Mouse (Mus musculus) liver, postnatal 0 days (tissue): ENCODE data around the gene Hist1h3f. TPM values are rescaled to one million over a fixed set of nuclear protein-coding genes. Genes with fewer than 3 reads are reported as not detected.
"Not testable (repeated sequence)": the region's sequence is repeated elsewhere in the genome, so short reads cannot be mapped to it uniquely, and the experiment has no call there.

Source experiments
- ATAC-seq: fragments of 200-750 bp; cut with Nextera tagmentation; 2 replicates; pipeline ENCODE4 v1.8.0; 2017; ENCODE audit warnings: mild to moderate bottlenecking, moderate library complexity
- DNase-seq: peaks from one replicate; pipeline ENCODE4 v3.0.0-alpha.2; 2016
- H3K27ac ChIP-seq: fragments of 300-500 bp; sonication (generic); 2 replicates; pipeline ENCODE4 v1.5.1; 2014; ENCODE audit warnings: antibody characterized with exemption, moderate library complexity, mild to moderate bottlenecking, low read depth
- H3K27me3 ChIP-seq: fragments of 300-500 bp; sonication (generic); 2 replicates; pipeline ENCODE4 v1.6.1; 2014; ENCODE audit warnings: low read length, control low read depth, mixed read lengths; ENCODE audit not compliant: insufficient read depth
- H3K36me3 ChIP-seq: fragments of 300-500 bp; sonication (generic); replicated peaks from 2 replicates; pipeline ENCODE4 v1.6.1; 2014; ENCODE audit warnings: mild to moderate bottlenecking, control low read depth, low read length, moderate library complexity, mixed read lengths; ENCODE audit not compliant: insufficient read depth
- H3K4me1 ChIP-seq: fragments of 300-500 bp; sonication (generic); 2 replicates; pipeline ENCODE4 v1.6.1; 2014; ENCODE audit warnings: antibody characterized with exemption, mild to moderate bottlenecking, control low read depth; ENCODE audit not compliant: insufficient read depth
- H3K4me2 ChIP-seq: fragments of 300-500 bp; sonication (generic); 2 replicates; pipeline ENCODE4 v1.6.1; 2014; ENCODE audit warnings: low read depth, mild to moderate bottlenecking, low read length, moderate library complexity, mixed read lengths
- H3K4me3 ChIP-seq: fragments of 300-500 bp; sonication (generic); 2 replicates; pipeline ENCODE4 v1.5.1; 2014; ENCODE audit warnings: low read depth, low read length
- H3K9ac ChIP-seq: fragments of 300-500 bp; sonication (generic); replicated peaks from 2 replicates; pipeline ENCODE4 v1.6.1; 2014; ENCODE audit warnings: mild to moderate bottlenecking, moderate library complexity
- H3K9me3 ChIP-seq: fragments of 300-500 bp; sonication (generic); 2 replicates; pipeline ENCODE4 v1.6.1; 2016; ENCODE audit warnings: mild to moderate bottlenecking, control low read depth, low read length, mixed read lengths
- CTCF ChIP-seq: sonication (generic); IDR thresholded peaks from 2 replicates; pipeline ENCODE4 v1.5.1; 2016; ENCODE audit warnings: antibody characterized with exemption, low read depth
- EP300 ChIP-seq: IDR thresholded peaks from 2 replicates; pipeline ENCODE4 v1.6.1; 2016; ENCODE audit warnings: antibody characterized with exemption, low read depth, mild to moderate bottlenecking
- WGBS: fragments of 180-500 bp; shearing (Covaris S2); extraction: QIAGEN DNeasy Blood & Tissue Kit; methylation state at CpG from one replicate; pipeline ENCODE4 v1.1.7; 2014; ENCODE audit not compliant: insufficient replicate concordance; 5-methylcytosine and 5-hydroxymethylcytosine counted together
- polyA plus RNA-seq: library from polyadenylated mRNA; unstranded; fragments of >200 nt; fragmentation: Nextera tagmentation; extraction: Ambion mirVana; gene quantifications from 2 replicates; pipeline ENCODE4 v1.2.1, GENCODE M21; 2015

The Hist1h3f gene
- polyA plus RNA-seq, 1 experiment from 2014 or later = 1.5 TPM

GRCm38 (mm10) chr13:23564482-23564881 is 20.6 kb downstream of the Hist1h3f start:
- Histone ChIP-seq H3K9ac (no peak overlapping the region), H3K27ac (no peak overlapping the region), H3K9me3 (no peaks in the 10 kb centered on the region), H3K4me1 (peaks cover 7% of the 10 kb centered on the region), H3K4me3 (no peak overlapping the region), H3K36me3 (no peaks in the 10 kb centered on the region), H3K27me3 (no peaks in the 10 kb centered on the region), H3K4me2 (no peak overlapping the region)
- 76% methylated on average over 2 of the region's 2 CpGs for WGBS
- no peak for ATAC-seq
- DNase-seq = no peak
- TF ChIP-seq EP300 (no peak), CTCF (no peak)

DNA sequence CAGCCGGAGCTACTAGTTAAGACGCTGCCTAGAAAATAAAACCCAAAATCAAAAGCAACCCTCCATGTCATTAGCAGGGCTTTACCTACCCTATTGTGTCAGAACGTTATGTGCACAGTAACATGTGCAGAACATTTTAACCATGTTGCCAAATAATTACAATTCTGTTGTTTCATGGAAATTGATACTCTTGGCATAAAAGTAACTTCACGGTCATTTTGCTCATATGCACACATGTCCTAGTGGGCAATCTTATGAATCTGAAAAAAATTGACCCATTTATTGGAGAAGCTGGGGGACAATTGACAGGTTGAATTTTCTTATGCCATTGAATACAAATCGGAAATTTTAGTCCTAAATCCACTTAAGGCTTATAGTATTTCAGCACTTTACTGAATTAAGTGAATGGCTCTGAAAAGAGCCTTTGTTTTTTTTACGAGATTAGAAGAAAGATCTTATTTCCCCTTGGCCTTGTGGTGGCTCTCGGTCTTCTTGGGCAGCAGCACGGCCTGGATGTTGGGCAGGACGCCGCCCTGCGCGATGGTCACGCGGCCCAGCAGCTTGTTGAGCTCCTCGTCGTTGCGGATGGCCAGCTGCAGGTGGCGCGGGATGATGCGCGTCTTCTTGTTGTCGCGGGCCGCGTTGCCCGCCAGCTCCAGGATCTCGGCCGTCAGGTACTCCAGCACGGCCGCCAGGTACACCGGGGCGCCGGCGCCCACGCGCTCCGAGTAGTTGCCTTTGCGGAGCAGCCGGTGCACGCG is 26.6 kb downstream of the Hist1h3f start:
- Histone ChIP-seq H3K4me3 (peak overlapping the region; percentile 52), H3K4me2 (peak overlapping the region; percentile 69), H3K9ac (peak overlapping the region; percentile 80), H3K27ac (peak overlapping the region; percentile 98)
- not testable (repeated sequence) for H3K9me3 ChIP-seq, H3K36me3 ChIP-seq, H3K27me3 ChIP-seq, DNase-seq, H3K4me1 ChIP-seq
- peak; percentile 26; the same call in 1 of the 2 replicates for TF ChIP-seq CTCF
- ATAC-seq = peak; percentile 17
- WGBS = 6% methylated on average over 13 of the region's 41 CpGs

DNA sequence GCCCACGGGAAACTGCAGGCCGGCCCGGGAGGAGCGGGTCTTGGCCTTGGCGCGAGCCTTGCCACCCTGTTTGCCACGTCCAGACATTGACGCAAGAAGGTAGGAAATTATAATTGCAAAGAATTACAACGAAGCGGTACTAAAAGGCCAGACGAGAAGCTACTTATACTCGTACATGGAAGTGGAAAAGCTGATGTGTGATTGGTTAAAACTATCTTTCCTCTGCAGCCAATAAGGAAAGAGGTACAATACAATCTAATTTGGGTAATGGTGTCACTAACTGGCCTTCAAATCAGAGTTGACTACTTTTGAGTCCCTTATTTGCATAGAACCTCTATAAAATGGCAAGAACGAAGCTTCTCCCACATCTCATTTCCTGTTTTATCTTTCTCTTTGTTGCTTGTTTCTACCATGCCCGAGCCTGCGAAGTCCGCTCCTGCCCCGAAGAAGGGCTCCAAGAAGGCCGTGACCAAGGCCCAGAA is 27.2 kb downstream of the Hist1h3f start, which contains the start of the genes Hist1h2ae and Hist1h2bg:
TSS of gene Hist1h2ae (minus strand) at position 199 of the 482 bp plus-strand sequence.
TSS of gene Hist1h2bg (plus strand) at position 375 of the 482 bp plus-strand sequence.
- TF ChIP-seq EP300 (peak; percentile 79), CTCF (no peak)

DNA sequence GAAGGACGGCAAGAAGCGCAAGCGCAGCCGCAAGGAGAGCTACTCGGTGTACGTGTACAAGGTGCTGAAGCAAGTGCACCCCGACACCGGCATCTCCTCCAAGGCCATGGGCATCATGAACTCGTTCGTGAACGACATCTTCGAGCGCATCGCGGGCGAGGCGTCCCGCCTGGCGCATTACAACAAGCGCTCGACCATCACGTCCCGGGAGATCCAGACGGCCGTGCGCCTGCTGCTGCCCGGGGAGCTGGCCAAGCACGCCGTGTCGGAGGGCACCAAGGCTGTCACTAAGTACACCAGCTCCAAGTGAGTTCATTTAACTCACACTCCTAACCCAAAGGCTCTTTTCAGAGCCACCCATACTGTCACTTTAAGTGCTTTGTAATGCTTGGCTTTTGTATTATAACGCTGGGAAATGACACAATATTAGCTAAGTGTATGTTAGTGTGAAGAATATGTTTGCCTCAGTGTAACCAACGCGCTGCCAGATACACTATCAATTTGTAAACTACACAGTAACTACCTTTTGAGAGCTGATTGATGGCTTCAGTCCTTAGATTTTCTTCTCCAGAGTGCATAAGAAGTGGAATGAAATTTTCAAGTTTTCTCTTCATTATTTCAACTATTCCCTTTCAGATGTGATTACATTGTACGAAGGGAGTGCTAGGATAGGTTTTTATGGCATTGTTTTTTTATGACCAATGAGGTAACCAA is 27.8 kb downstream of the Hist1h3f start:
- WGBS = under 1% methylated on average over 11 of the region's 34 CpGs
- Histone ChIP-seq H3K4me2 (peak overlapping the region; percentile 69), H3K9ac (peak overlapping the region; percentile 80), H3K27ac (peak overlapping the region; percentile 98), H3K4me3 (peak overlapping the region; percentile 52)
- H3K9me3 ChIP-seq, H3K27me3 ChIP-seq, H3K36me3 ChIP-seq, ATAC-seq, H3K4me1 ChIP-seq, DNase-seq: not testable (repeated sequence)
- 0 out of 2 replicates have a peak, but pooled peaks have one; percentile 14 for TF ChIP-seq EP300

More for the DNA sequence above, 27.2 kb downstream of the Hist1h3f start, which contains the start of the genes Hist1h2ae and Hist1h2bg:
- H3K9ac ChIP-seq = peak within 1 kb of the TSS; percentile 80
- peak within 1 kb of the TSS; percentile 98 for H3K27ac ChIP-seq
- DNase-seq (peak; percentile 78), ATAC-seq (peak; percentile 79)
- no peaks in the 10 kb centered on the region for H3K27me3 ChIP-seq
- peak within 1 kb of the TSS; percentile 69 for H3K4me2 ChIP-seq
- WGBS = under 1% methylated on average over 18 of the region's 18 CpGs
- H3K4me3 ChIP-seq = peak within 1 kb of the TSS; percentile 52
- H3K9me3 ChIP-seq = no peaks in the 10 kb centered on the region
- no peaks in the 10 kb centered on the region for H3K36me3 ChIP-seq
- H3K4me1 ChIP-seq = no peaks in the 10 kb centered on the region; the same call in 1 of the 2 replicates

- ATAC-seq = no peak
- Histone ChIP-seq H3K4me3 (peak overlapping the region; percentile 52), H3K36me3 (no peaks in the 10 kb centered on the region), H3K4me2 (peak overlapping the region; percentile 69), H3K27me3 (no peaks in the 10 kb centered on the region), H3K4me1 (peaks cover 10% of the 10 kb centered on the region), H3K9me3 (no peaks in the 10 kb centered on the region), H3K27ac (peak overlapping the region; percentile 98), H3K9ac (peak overlapping the region; percentile 80)
- WGBS = 32% methylated on average over 2 of the region's 2 CpGs
- no peak for DNase-seq
- TF ChIP-seq CTCF (no peak), EP300 (no peak)
Measured at GRCm38 (mm10) chr13:23572218-23573033, 28.6 kb downstream of the Hist1h3f start.

DNA sequence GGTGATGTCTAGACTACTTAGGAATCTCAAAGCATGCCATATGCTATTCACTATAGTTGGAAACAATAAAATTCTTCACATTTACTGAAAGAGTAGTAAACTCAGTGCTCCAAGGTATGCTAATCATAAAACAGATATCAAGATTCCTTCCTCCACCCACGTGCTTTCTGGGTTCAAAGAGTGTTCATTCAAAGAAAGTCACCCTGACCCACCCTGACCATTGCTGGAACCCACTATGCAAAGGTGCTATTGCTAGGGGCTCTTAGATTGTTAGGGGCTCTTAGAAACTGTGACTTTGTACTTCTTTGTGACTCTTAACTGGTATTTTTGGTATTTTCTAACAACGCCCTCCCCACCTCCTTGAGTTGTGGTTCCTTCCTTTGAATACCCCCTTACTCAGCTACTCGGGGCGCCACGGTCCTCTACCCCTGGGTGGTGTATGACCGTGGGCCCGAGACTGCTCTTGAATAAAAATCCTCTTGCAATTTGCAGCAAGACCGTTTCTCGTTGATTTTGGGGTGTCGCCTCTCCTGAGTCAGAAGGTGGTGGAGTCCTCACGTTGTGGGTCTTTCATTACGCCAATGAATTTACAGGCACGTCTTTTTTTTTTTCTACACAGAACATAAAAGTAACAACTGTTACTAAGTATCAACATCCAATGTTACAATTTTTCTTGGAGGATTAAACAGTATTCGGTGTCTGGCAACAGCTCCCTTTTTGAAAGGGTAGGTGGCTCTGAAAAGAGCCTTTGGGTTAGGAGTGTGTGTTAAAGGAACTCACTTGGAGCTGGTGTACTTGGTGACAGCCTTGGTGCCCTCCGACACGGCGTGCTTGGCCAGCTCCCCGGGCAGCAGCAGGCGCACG is 29.4 kb downstream of the Hist1h3f start:
- H3K27me3 ChIP-seq, H3K9me3 ChIP-seq, H3K36me3 ChIP-seq: not testable (repeated sequence)
- ATAC-seq (0 out of 2 replicates have a peak, but pooled peaks have one; percentile 0), DNase-seq (peak; percentile 49)
- Histone ChIP-seq H3K4me2 (peak overlapping the region; percentile 69), H3K4me3 (peak overlapping the region; percentile 52), H3K27ac (peak overlapping the region; percentile 98), H3K9ac (peak overlapping the region; percentile 80), H3K4me1 (peaks cover 10% of the 10 kb centered on the region)
- 10% methylated on average over 17 of the region's 20 CpGs for WGBS
